Mouse (Mus musculus): ENCODE measurements at regions not wholly inside any gene's neighbourhood (a gene's known extent, or its start where the extent isn't known, plus 50 kb on each side); places are given as distances from the start of the nearest gene placed in this dataset.
A peak's percentile ranks its signal among the peaks of the same experiment; 100 is the strongest.

- no peak overlapping the region for H3K9ac ChIP-seq
- ATAC-seq (ENCODE audit: insufficient read depth), result no peak
- H3K4me3 ChIP-seq (ENCODE audit: low read depth, low read length), result no peak overlapping the region
- no peaks in the 10 kb centered on the region for H3K4me1 ChIP-seq (ENCODE audit: insufficient read depth)
- no peaks in the 10 kb centered on the region for H3K27me3 ChIP-seq (ENCODE audit: insufficient read depth, low read length)
- H3K4me2 ChIP-seq, result no peak overlapping the region
- 70% methylated on average over 1 of the region's 1 CpGs for WGBS
- no peak for TF ChIP-seq CTCF (IDR thresholded peaks at IDR 0.05; ENCODE audit: low read depth)
- no peaks in the 10 kb centered on the region for H3K36me3 ChIP-seq (ENCODE audit: insufficient read depth)
- H3K27ac ChIP-seq (ENCODE audit: low read depth), result no peak overlapping the region
- no peak for DNase-seq
- H3K9me3 ChIP-seq (ENCODE audit: low read depth, low read length), result no peaks in the 10 kb centered on the region
Observed at GRCm38 (mm10) chr17:88209565-88209964, 144.5 kb upstream of the Fbxo11 start.

- WGBS, result 88% methylated on average over 7 of the region's 7 CpGs
- DNase-seq, result no peak
- Histone ChIP-seq H3K27me3 (ENCODE audit: insufficient read depth, low read length) (no peaks in the 10 kb centered on the region), H3K4me3 (ENCODE audit: low read depth, low read length) (no peak overlapping the region), H3K4me1 (ENCODE audit: insufficient read depth) (no peaks in the 10 kb centered on the region), H3K9me3 (ENCODE audit: low read depth, low read length) (no peaks in the 10 kb centered on the region), H3K36me3 (ENCODE audit: insufficient read depth) (no peaks in the 10 kb centered on the region), H3K27ac (ENCODE audit: low read depth) (no peak overlapping the region), H3K4me2 (no peak overlapping the region), H3K9ac (no peak overlapping the region)
- TF ChIP-seq CTCF (IDR thresholded peaks at IDR 0.05; ENCODE audit: low read depth), result no peak
- ATAC-seq (ENCODE audit: insufficient read depth), result no peak
Observed at GRCm38 (mm10) chr17:88212121-88212520, 147.0 kb upstream of the Fbxo11 start.

GRCm38 (mm10) chr17:88214746-88215145 lies 149.7 kb upstream of the Fbxo11 start:
- Histone ChIP-seq H3K27me3 (ENCODE audit: insufficient read depth, low read length) (no peaks in the 10 kb centered on the region), H3K4me2 (no peak overlapping the region), H3K9me3 (ENCODE audit: low read depth, low read length) (no peaks in the 10 kb centered on the region), H3K27ac (ENCODE audit: low read depth) (no peak overlapping the region), H3K4me3 (ENCODE audit: low read depth, low read length) (no peak overlapping the region), H3K4me1 (ENCODE audit: insufficient read depth) (no peaks in the 10 kb centered on the region), H3K36me3 (ENCODE audit: insufficient read depth) (no peaks in the 10 kb centered on the region), H3K9ac (no peak overlapping the region)
- DNase-seq (no peak), ATAC-seq (ENCODE audit: insufficient read depth) (no peak)
- WGBS, result 78% methylated on average over 9 of the region's 9 CpGs
- TF ChIP-seq CTCF (IDR thresholded peaks at IDR 0.05; ENCODE audit: low read depth), result no peak

- WGBS, result 61% methylated on average over 5 of the region's 5 CpGs
- Histone ChIP-seq H3K36me3 (ENCODE audit: insufficient read depth) (no peaks in the 10 kb centered on the region), H3K4me3 (ENCODE audit: low read depth, low read length) (no peak overlapping the region), H3K27me3 (ENCODE audit: insufficient read depth, low read length) (no peaks in the 10 kb centered on the region), H3K27ac (ENCODE audit: low read depth) (no peak overlapping the region), H3K9me3 (ENCODE audit: low read depth, low read length) (no peaks in the 10 kb centered on the region), H3K4me2 (no peak overlapping the region), H3K4me1 (ENCODE audit: insufficient read depth) (no peaks in the 10 kb centered on the region), H3K9ac (no peak overlapping the region)
- TF ChIP-seq CTCF (IDR thresholded peaks at IDR 0.05; ENCODE audit: low read depth), result no peak
- DNase-seq (no peak), ATAC-seq (ENCODE audit: insufficient read depth) (no peak)
Observed at GRCm38 (mm10) chr17:88222379-88222955, 157.4 kb upstream of the Fbxo11 start.

GRCm38 (mm10) chr17:88240476-88240875 lies 175.4 kb upstream of the Fbxo11 start:
- Histone ChIP-seq H3K9me3 (ENCODE audit: low read depth, low read length) (no peaks in the 10 kb centered on the region), H3K36me3 (ENCODE audit: insufficient read depth) (no peaks in the 10 kb centered on the region), H3K4me3 (ENCODE audit: low read depth, low read length) (no peak overlapping the region), H3K4me1 (ENCODE audit: insufficient read depth) (no peaks in the 10 kb centered on the region), H3K9ac (no peak overlapping the region), H3K4me2 (no peak overlapping the region), H3K27ac (ENCODE audit: low read depth) (no peak overlapping the region), H3K27me3 (ENCODE audit: insufficient read depth, low read length) (no peaks in the 10 kb centered on the region)
- no peak for ATAC-seq (ENCODE audit: insufficient read depth)
- WGBS, result 79% methylated on average over 8 of the region's 8 CpGs
- no peak for TF ChIP-seq CTCF (IDR thresholded peaks at IDR 0.05; ENCODE audit: low read depth)
- no peak for DNase-seq

- Histone ChIP-seq H3K36me3 (ENCODE audit: insufficient read depth) (no peaks in the 10 kb centered on the region), H3K9ac (no peak overlapping the region), H3K9me3 (ENCODE audit: low read depth, low read length) (no peaks in the 10 kb centered on the region), H3K27ac (ENCODE audit: low read depth) (no peak overlapping the region), H3K27me3 (ENCODE audit: insufficient read depth, low read length) (no peaks in the 10 kb centered on the region), H3K4me2 (no peak overlapping the region), H3K4me1 (ENCODE audit: insufficient read depth) (no peaks in the 10 kb centered on the region), H3K4me3 (ENCODE audit: low read depth, low read length) (no peak overlapping the region)
- no peak for TF ChIP-seq CTCF (IDR thresholded peaks at IDR 0.05; ENCODE audit: low read depth)
- ATAC-seq (ENCODE audit: insufficient read depth) (no peak), DNase-seq (no peak)
- WGBS, result 50% methylated on average over 5 of the region's 5 CpGs
Observed at GRCm38 (mm10) chr17:88248625-88249024, 183.5 kb upstream of the Fbxo11 start.

GRCm38 (mm10) chr17:88251949-88252521 lies 186.9 kb upstream of the Fbxo11 start:
- peak overlapping the region; percentile 58 for H3K4me2 ChIP-seq
- 9% methylated on average over 17 of the region's 17 CpGs for WGBS
- H3K4me1 ChIP-seq (ENCODE audit: insufficient read depth), result peaks cover 1% of the 10 kb centered on the region; the same call in 1 of the 2 replicates
- TF ChIP-seq CTCF (IDR thresholded peaks at IDR 0.05; ENCODE audit: low read depth), result peak; percentile 85
- no peak overlapping the region for H3K4me3 ChIP-seq (ENCODE audit: low read depth, low read length)
- no peaks in the 10 kb centered on the region for H3K9me3 ChIP-seq (ENCODE audit: low read depth, low read length)
- 0 out of 2 replicates have a peak overlapping the region, but pooled peaks have one; percentile 43 for H3K27ac ChIP-seq (ENCODE audit: low read depth)
- H3K9ac ChIP-seq, result peak overlapping the region; percentile 16; the same call in 1 of the 2 replicates
- peak; percentile 92 for DNase-seq
- ATAC-seq (ENCODE audit: insufficient read depth), result peak; percentile 65
- no peaks in the 10 kb centered on the region for H3K27me3 ChIP-seq (ENCODE audit: insufficient read depth, low read length)
- H3K36me3 ChIP-seq (ENCODE audit: insufficient read depth), result no peaks in the 10 kb centered on the region

Data from lung, embryonic 14.5 days (tissue).